Mouse (Mus musculus) kidney, postnatal 4 days (tissue): Measurements from ENCODE around the gene Cct3.
"Not testable (repeated sequence)": the region's sequence is repeated elsewhere in the genome, so short reads cannot be mapped to it uniquely, and the experiment has no call there.

Experiments
- DNase-seq, 2 experiments: peaks; one replicate each; pipeline ENCODE4 v3.0.0; 2021; ENCODE audit warnings: mixed read lengths in 2 of 2

Cct3 gene

DNA sequence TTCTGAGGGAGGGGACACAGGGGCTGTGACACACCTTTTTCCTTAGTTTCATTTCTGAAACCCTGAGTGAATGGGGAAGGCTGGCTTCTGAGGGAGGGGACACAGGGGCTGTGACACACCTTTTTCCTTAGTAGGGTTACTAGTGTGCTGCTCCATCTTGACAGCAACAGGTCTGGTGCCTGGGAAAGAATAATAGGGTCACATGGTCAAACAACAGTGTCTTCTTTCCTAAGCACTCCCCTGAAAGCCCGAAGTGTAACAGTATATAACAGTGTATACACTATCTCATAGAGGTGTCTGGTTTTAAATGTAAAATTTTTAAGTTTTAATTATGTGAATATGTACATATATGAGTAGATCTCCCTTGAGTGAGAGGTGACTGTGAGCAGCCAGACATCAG is 1.6 kb upstream of the Cct3 start:
- not testable (repeated sequence) for DNase-seq

DNA sequence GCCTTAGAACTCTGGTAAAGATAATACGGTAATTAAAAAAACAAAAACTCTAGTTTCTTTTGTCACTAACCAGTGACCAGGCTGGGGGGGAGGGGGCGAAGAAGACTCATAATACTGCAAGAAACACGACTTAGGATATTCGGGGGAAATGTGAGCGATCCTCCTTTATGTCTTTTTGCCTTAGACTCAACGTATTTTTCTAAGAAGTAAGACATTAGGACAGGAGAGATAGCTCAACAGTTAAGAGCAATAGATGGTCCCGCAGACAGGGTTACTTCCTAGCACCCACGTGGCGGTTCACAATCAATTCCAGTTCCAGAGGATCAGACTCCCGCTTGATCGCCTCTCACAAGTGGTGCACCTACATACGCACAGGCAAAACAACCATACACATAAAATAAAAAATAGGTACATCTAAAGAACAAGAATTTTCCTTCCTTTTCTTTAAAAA is 781 bp upstream of the Cct3 start:
- peak in 1 of 2 experiments; percentile 23 for DNase-seq

DNA sequence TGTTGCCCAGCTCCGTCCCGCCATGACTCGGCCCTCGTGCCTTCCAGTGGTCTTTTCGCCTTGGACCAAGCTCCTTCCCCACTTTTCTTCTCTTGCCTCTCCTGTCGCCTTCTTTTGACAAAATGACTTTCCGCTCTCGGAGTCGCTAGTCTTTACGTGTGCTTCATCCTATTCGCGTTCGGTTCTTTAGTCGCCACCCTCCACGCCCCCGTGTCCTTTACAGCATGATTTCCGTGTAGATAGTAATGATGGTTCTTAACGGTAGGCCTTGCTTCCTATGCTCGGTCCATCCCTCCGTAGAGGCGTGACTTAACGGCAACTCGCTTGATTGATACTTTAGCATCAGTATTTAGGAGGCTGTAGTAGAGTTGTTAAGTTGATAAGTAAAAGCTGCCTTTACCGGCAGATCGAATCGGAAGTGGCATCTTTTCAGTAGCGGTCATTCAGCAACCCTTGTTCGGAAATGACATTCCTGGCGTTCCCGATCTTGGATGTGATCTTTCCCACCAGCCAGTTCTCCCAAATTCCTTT is 470 bp downstream of the Cct3 start:
- DNase-seq = no peak

DNA sequence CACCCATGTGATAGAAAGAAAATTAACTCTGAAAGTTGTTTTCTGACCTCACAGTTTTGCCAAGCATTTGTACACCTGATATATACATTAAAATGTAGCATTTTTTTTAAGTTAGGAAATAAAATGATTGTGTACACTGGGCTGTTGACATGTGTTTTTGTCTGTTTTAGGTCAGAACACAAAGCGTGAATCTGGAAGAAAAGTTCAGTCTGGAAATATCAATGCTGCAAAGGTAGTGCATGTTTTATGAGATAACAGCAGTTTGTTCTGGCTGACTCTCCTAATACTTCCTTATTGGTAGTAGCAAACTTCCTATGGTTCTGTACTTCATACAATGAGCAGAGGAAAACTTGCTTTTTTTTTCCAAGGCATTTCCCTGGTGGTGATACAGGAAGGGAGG is 2.3 kb downstream of the Cct3 start:
- no peak for DNase-seq

DNA sequence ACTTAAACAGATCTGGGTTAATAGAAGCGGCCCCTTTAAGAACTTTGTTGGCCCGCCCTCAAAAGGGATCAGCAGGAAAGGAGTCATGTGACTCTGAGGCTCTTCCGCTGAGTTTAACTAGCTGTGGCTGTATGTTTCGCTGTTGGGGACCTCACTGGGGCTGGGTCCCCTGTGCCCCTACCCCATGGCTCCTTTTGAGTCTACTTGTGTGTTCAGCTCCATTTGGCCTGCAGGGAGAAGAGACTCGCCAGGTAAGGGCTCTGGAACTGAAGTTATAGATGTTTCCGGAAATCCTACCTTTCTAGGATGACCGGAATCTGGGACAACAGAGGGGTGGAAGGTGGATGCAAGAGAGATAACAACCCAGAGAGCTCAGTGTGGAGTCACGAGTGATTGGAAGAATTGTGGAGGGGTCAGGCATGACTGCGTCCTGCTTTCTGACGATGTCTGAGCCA is 28.1 kb downstream of the Cct3 start, which contains the start of gene Glmp:
Gene Glmp (plus strand): TSS at position 73 of the 455 bp plus-strand sequence.
- DNase-seq = peak; percentile 68 to 78

DNA sequence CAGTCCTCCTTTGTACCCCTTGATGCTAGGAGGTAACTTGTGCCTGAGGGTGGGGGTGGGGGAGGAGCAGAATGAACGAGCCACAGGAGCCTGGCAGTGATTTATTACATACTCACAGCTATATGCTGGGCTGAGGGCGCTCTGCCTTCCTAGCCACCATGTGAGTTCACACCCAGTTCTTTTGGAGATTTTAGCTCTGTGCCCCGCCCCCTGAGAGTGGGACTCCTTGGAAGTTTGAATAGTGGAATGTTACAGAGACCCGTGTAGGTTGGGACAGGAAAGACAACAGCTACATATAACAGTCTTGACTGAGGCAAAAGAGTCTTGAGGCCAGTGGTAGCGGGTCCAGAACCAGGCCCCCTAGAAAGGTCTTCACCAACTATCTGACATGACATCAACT is 32.0 kb downstream of the Cct3 start:
- DNase-seq = no peak

DNA sequence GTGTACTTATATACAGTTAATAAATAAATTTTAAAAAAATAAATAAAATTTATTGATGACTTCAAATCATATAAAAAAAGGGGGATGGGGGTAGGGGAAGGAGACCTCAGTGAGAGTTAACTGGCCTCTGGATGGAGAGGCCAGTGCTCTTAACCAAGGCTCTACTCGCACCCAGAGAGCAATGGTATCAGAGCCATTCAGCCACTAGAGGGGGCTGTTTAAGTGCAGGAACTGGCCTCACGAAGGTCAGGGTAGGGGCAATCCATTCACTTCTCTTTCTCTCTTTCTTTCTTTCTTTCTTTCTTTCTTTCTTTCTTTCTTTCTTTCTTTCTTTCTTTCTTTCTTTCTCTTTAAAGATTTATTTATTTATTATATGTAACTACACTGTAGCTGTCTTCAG is 34.4 kb downstream of the Cct3 start:
- peak; percentile 33 to 55 for DNase-seq

DNA sequence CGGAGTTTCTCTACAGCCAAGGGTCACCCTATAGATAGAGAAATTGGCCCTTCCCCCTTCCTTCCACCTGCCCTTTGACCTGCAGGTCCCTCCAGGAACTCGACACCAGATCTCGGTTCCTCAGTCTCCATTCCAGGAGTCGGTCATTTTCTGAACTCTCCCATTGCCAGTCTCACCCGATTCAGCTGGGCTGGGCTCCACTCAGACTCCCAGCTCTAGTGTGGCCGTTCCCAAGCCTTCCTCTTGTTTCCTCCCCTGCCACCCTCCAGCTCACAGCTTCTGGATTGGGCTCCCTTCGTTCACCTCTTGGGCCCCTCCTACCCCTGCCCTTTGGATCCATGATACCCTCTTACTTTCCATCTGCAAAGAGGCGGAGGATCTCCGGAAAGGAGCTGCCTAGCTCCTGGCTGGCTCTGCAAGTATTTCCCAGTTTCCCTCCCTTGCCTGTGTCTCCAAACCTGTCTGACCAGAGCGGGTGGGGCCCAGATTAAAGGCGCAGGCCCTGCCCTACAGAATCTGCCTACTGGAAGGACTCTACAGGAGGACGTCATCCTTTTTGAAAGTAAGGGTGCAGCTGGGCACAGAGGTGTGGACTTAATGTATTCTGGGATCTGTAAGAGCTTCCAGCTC is 37.2 kb downstream of the Cct3 start:
- peak; percentile 17 to 43 for DNase-seq

DNA sequence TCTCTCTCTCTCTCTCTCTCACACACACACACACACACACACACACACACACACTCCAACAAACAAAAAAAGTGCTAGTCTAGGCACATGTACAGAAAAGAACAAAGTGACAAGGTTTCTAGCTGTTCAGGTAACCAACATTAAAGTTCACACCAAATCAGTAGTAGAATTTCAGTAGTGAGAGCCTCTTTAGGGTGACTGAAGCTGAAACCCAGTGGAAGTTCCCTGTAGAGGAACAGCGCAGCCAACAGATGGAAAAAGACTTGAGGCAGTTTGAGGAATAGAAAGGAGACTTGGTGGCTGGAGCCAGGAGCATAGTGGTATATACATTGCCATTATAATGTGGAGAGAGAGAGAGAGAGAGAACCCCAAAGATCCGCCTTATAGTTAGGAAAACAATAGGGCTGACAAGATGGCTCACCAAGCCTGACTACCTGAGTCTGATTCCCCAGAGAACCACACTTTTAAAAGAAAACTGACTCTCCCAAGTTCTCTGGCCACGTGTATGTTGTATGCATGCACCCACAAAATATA is 38.1 kb downstream of the Cct3 start:
- no peak for DNase-seq

DNA sequence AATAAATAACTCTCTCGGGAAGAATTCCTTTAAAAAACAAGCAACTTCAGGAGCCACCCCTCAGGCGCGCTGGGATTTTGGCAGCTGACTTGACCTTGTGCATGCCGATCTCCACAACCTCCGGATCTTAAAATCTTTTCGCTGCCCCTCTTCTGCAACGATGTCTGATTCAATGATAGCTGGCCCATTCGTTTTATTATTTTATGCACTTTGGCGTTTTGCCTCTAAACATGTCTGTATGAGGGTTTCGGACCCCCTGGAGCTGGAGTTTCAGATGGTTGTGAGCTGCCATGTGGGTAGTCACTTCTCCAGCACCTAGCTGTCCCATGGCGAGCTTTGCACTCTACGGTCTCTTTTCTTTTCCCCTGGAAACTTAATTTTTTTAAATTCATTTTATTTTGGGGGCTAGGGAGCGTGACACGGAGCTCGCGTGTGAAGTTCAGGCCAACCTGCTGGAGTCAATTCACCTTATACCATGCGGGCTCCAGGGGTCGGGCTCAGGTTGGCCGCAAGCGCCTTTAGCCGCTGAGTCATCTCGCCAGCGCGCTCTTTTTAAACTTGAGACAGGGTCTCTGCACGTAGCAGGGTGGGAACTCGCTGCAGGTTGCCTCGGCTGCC is 38.6 kb downstream of the Cct3 start:
- peak; percentile 30 to 55 for DNase-seq

DNA sequence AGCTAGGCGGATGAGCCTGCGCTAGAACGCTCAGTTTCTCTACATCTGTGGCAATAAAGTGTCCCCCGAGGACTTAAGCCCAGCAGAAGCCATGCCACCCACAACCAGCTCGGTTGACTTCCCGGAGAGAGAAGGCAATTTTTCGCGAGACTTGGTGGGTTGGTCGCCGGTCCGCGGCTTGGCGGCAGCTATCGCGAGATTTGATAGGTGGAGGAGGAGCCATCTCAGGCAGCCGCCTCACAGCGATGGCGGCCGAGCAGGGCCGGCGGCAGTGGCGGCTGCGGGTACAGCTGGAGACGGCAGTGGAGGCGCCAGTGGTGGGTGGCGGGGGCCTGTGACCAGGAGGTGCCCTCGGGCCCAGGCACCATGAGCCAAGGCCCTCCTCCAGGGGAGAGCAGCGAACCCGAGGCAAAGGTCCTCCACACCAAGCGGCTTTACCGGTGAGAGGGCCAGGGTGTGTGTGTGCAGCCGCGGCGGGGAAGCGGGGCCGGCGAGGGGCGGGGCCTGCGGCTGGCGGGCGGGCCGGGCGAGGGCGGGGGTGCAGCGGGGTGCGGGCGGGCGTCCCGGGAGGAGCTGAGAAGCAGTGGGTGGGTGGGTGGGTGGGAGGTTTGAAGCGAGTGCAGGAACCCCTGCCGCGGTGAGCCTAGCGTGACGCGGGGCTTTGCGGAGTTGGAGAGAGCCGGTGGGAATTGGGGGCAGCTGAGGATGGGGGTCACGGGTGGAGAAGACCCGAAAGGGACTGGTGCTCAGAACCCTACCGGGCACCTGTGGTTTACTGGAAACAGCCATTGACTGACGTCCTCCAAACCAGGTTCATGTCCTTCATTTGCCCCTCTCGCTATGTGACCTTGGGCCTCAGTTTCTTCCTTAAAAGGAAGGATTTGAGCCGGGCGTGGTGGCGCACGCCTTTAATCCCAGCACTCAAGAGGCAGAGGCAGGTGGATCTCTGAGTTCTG is 39.4 kb downstream of the Cct3 start, which contains the start of the genes Tmem79 and Smg5:
Gene Tmem79 (minus strand): TSS at position 91 of the 956 bp plus-strand sequence.
Gene Smg5 (plus strand): TSS at position 203 of the 956 bp plus-strand sequence.
- DNase-seq = peak; percentile 96 to 98

DNA sequence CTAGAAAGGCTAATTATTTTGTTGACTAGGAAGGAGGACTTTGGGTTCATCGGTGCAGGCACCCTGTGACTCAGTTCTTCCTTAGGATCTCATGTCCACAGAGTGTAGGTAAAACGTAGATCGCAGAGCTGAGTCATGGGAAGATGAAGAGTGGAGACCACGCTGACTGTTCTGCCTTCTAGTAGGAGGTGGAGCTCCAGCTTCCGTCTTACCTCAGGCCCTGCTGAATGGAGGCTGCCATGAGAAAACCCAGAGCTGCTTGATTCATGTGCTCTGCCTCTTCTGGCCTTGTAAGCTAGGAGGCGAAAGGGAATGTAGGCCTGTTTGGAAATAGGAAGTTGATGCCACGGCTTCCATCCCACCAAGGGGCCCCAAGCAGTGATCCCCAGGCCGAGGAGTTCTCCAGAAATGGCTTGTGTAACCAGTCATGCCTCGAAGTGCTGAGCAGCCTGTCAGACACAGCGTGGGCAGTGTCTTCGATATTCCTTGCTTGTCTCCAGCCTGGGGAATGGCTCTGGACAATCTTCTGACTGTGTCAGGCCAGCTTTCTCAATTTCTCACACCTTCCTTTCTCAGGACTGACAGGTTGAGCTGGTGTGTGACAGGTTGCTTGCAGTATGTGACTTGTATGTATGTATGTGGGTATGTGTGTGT is 40.6 kb downstream of the Cct3 start:
- no peak for DNase-seq

DNA sequence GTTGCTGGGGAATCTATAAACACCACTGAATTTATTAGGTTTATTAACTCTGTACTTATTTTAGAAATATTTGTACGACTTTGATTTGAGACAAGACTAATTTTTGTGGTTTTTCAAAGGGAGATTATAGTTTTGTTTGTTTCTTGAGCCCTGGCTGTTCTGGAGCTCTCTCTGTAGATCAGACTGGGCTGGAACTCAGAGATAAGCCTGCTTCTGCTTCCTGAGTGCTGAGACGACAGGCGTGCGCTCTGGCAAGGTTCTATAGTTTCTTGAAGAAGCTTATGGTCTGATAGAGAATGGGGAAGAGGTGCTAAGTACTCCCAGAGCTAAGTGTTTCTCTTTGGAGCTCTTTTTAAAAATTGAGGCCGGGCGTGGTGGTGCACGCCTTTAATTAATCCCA is 41.4 kb downstream of the Cct3 start:
- no peak for DNase-seq

DNA sequence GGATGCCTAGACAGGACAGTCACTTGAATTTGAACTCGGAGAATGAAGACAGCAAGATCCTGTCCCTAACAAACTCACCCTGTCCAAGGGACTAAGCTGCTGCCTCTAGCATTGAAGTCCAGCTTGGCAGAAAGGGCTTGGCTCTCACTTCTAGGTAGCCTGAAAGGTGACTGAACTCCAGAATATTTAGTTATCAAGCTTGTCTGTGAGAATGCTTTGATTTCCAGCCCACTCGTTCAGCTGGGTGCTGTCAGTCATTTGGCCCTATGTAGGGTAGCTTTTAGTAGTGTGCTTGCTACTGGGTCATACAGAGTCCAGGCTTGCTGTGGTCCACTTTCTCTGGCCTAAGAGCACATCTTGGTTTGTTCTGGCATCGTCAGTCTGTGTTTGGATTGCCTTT is 42.1 kb downstream of the Cct3 start:
- no peak for DNase-seq

DNA sequence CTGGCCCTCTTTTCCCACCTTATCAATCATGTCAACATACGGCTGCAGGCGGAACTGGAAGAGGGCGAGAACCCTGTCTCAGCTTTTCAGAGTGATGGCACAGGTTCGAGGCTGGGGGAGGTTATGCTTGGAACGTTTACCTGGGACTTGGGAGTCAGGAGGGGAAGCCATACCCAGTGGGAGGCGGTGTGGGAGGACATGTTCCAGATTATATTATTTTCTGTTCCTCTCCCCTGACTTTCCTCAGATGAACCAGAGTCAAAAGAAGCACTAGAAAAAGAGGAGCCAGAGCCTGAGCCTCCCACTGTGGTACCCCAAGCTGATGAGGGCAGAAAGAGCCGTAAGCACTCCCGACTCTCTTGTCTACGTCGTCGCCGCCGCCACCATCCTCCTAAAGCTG is 53.8 kb downstream of the Cct3 start:
- DNase-seq = no peak

DNA sequence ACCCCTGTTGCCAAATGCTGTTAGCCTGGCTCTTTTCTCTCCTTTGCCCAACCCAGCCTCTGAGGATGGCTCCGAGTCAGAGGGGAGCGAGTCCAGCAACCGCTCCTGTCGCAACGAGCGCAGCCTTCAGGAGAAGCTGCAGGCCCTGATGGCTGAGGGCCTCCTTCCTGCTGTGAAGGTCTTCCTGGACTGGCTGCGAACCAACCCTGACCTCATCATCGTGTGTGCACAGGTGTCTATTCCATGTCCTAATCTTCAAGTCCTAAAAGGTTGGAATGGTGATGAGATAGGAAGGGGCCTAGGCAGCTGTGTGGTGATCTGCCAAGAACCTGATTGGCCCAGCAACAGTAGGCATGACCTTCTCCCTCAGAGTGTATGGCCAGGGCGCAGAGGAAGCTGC is 56.0 kb downstream of the Cct3 start:
- DNase-seq = no peak

DNA sequence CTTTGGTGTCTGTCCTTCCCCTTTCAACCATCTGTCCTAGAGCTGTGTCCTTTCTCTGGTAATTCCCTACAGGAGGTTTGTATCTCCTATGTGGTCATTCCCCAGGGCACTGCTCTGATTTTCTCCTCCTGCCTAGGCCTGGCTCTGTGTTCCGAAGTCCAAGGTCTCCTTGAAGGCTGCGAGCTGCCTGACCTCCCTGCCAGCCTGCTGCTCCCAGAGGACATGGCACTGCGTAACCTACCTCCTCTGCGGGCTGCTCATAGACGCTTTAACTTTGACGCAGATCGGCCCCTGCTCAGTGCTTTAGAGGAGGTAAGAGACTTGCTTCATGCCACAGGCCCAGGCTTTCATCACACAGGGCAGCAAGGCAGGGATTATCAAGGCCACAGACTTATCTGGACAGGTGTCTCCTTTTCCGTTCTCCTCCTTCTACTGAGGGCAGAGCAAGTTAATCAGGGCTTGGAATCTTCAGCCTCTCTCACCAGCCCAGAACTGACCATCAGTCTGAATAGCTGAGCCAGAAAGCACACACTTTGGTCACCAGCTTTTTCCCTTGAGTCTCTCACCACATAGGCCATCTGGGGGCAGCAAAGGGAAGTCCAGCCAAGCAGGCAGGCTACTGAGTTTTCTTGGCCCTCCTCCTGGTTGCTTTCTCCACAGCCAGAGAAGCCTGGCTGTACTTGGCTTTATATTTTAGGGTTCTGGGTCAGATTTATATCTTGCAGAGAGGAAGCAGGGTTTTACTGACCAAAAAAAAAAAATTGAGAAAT is 57.7 kb downstream of the Cct3 start:
- peak in 1 of 2 experiments; percentile 22 for DNase-seq

DNA sequence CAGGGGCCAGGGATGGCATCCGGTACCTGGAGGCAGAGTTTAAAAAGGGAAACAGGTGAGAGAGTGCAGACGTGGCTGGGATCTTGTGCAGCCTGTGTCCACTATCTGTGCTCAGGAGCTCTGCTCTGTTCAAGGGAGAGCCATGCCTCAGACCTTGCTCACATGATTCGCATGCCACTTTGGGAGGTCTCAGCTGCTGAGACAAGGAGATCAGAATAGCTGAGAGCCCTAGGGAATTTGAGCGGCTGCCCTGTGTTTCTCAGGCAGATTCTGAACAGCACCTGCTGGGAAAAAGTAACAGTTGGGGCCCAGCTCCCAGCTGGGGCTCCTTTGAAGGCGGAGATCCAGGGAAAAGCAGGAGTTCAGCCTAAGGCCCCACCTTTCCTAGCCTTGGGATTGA is 62.7 kb downstream of the Cct3 start:
- DNase-seq = no peak

DNA sequence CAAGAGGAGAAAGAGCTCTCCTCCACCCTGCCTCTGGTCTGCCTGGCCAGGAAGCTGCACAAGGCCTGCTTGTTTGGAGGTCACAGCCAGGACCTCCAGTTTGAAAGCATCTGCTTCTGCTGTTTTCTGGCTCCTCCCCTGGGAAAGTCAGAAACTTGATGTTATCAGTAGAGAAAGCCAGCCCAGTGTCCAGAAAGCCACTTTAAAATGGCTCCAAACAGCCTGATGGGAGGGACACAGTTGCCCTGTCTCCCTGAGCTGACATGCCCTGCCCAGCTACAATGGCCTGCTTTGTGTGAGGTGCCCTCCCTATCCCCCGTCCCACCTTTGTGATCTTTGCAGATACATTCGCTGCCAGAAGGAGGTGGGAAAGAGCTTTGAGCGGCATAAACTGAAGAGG is 63.1 kb downstream of the Cct3 start:
- DNase-seq = no peak

DNA sequence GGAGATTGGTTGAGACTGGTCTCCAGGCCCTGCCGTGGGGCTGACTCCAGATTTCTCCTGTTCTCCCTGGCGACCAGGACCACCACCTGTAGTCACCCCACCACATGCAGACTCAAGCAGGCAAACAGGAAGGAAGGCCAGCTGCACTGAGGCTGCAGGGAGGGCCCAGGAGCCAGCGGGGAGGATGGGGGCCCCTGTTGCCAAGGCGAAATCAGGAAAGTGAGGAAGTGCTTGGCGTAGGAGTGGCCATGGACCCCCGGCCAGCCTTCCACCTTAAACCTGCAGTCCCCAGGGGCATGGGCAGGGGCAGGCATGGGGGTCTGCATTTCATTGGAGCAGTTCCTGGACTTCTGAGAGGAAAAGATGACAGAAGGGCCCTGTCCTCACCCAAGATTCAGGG is 64.2 kb downstream of the Cct3 start:
- no peak for DNase-seq

DNA sequence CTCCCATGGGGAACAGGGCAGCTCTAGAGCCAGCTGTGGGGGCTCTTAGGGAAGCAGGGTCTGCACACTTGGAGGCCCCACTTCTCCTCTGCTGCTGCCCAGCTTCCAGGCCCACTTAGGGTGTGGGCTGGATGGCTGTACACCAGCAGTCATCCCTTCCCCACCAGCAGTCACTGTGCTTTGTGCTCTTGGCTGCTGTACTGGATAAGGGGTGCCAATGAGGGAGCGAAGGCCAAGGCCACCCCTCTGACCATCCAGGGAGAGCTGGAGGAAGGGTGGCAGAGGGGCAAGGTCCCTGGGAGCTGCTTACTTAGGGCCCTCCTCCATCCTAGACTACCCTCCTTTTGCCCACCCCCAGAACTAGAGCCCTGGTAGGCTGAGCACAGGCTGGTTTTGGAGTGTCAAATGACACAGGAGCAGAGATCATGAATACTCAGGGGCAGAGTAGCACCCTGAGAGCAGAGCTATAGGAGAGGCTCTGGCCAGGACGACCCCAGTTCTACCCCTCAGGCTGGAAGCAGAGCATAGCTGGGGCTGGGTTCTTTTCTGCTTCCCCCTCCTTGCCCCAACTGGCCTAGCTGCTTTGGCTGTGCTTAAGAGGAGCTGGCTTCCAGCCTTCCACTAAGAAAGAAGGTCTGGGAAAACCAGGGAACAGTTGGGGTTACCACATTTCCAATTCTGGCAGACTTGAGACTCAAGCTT is 64.8 kb downstream of the Cct3 start:
- DNase-seq = no peak
